Mouse (Mus musculus) lung, postnatal 25 days (tissue): ENCODE measurements around the gene Grid1.

ENCODE experiments used
- DNase-seq: peaks from one replicate; pipeline ENCODE4 v3.0.0; 2022; ENCODE audit warnings: low spot score

Gene Grid1

GRCm38 (mm10) chr14:34837145-34837544 lies 17.2 kb downstream of the Grid1 start:
- no peak for DNase-seq

GRCm38 (mm10) chr14:34838999-34839398 lies 19.1 kb downstream of the Grid1 start:
- DNase-seq, result no peak

GRCm38 (mm10) chr14:34839898-34840297 lies 20.0 kb downstream of the Grid1 start:
- DNase-seq, result no peak

- DNase-seq, result no peak
These were observed 23.7 kb downstream of the Grid1 start for GRCm38 (mm10) chr14:34843579-34843978.

GRCm38 (mm10) chr14:34844166-34844565 lies 24.3 kb downstream of the Grid1 start:
- no peak for DNase-seq

- no peak for DNase-seq
These were observed 26.9 kb downstream of the Grid1 start for GRCm38 (mm10) chr14:34846799-34847198.

- DNase-seq, result no peak
These were observed 27.7 kb downstream of the Grid1 start for GRCm38 (mm10) chr14:34847625-34848024.

- no peak for DNase-seq
These were observed 41.2 kb downstream of the Grid1 start for GRCm38 (mm10) chr14:34860891-34861780.

- no peak for DNase-seq
These were observed 47.4 kb downstream of the Grid1 start for GRCm38 (mm10) chr14:34867266-34867665.

GRCm38 (mm10) chr14:34868513-34869260 lies 48.8 kb downstream of the Grid1 start:
- DNase-seq, result no peak

GRCm38 (mm10) chr14:34879996-34880395 lies 60.1 kb downstream of the Grid1 start:
- no peak for DNase-seq

- DNase-seq, result no peak
These were observed 60.8 kb downstream of the Grid1 start for GRCm38 (mm10) chr14:34880431-34881421.

GRCm38 (mm10) chr14:34884194-34884593 lies 64.3 kb downstream of the Grid1 start:
- DNase-seq, result no peak

- no peak for DNase-seq
These were observed 64.7 kb downstream of the Grid1 start for GRCm38 (mm10) chr14:34884611-34885010.

- no peak for DNase-seq
These were observed 72.0 kb downstream of the Grid1 start for GRCm38 (mm10) chr14:34891769-34892532.

- no peak for DNase-seq
These were observed 76.5 kb downstream of the Grid1 start for GRCm38 (mm10) chr14:34896253-34896982.

- DNase-seq, result no peak
These were observed 83.9 kb downstream of the Grid1 start for GRCm38 (mm10) chr14:34903854-34904253.

- DNase-seq, result no peak
These were observed 85.8 kb downstream of the Grid1 start for GRCm38 (mm10) chr14:34905697-34906096.

GRCm38 (mm10) chr14:34908366-34908765 lies 88.5 kb downstream of the Grid1 start:
- DNase-seq, result no peak

- DNase-seq, result no peak
These were observed 88.9 kb downstream of the Grid1 start for GRCm38 (mm10) chr14:34908804-34909203.
